Mouse (Mus musculus) liver, embryonic 16.5 days (tissue): ENCODE results near the gene Msantd2. TPM values are rescaled to one million over a fixed set of nuclear protein-coding genes. Genes with fewer than 3 reads are reported as not detected.

Source experiments
- ATAC-seq: fragments of 200-750 bp; cut with Nextera tagmentation; 2 replicates; pipeline ENCODE4 v1.8.0; 2017; ENCODE audit warnings: low read depth, mild to moderate bottlenecking, moderate number of reproducible peaks, moderate library complexity
- H3K27ac ChIP-seq: fragments of 300-500 bp; sonication (generic); 2 replicates; pipeline ENCODE4 v1.5.1; 2014; ENCODE audit warnings: mild to moderate bottlenecking, low read length
- H3K27me3 ChIP-seq: fragments of 300-500 bp; sonication (generic); 2 replicates; pipeline ENCODE4 v1.6.1; 2014; ENCODE audit warnings: low read depth, low read length, mixed read lengths; ENCODE audit not compliant: control insufficient read depth, insufficient read depth
- H3K36me3 ChIP-seq: fragments of 300-500 bp; sonication (generic); 2 replicates; pipeline ENCODE4 v1.6.1; 2014; ENCODE audit warnings: mild to moderate bottlenecking; ENCODE audit not compliant: control insufficient read depth, insufficient read depth
- H3K4me1 ChIP-seq: fragments of 300-500 bp; sonication (generic); 2 replicates; pipeline ENCODE4 v1.6.1; 2014; ENCODE audit warnings: low read depth, low read length, mixed read lengths; ENCODE audit not compliant: control insufficient read depth
- H3K4me2 ChIP-seq: fragments of 300-500 bp; sonication (generic); 2 replicates; pipeline ENCODE4 v1.6.1; 2014; ENCODE audit warnings: low read depth, low read length, mixed read lengths
- H3K4me3 ChIP-seq: fragments of 300-500 bp; sonication (generic); 2 replicates; pipeline ENCODE4 v1.5.1; 2014; ENCODE audit warnings: low read depth, mild to moderate bottlenecking, low read length
- H3K9ac ChIP-seq: fragments of 300-500 bp; sonication (generic); 2 replicates; pipeline ENCODE4 v1.6.1; 2014; ENCODE audit warnings: low read depth, low read length
- H3K9me3 ChIP-seq: fragments of 300-500 bp; sonication (generic); replicated peaks from 2 replicates; pipeline ENCODE4 v1.6.1; 2016; ENCODE audit warnings: low read length; ENCODE audit not compliant: control insufficient read depth
- WGBS: fragments of 180-500 bp; shearing (Covaris S2); extraction: QIAGEN DNeasy Blood & Tissue Kit; methylation state at CpG from one replicate; pipeline ENCODE4 v1.1.7; 2014; ENCODE audit not compliant: insufficient replicate concordance; 5-methylcytosine and 5-hydroxymethylcytosine counted together
- polyA plus RNA-seq: library from polyadenylated mRNA; unstranded; fragments of >200 nt; fragmentation: Nextera tagmentation; extraction: Ambion mirVana; gene quantifications from 2 replicates; pipeline ENCODE4 v1.2.1, GENCODE M21; 2015

Msantd2 gene
- polyA plus RNA-seq, 1 experiment from 2014 or later = 2.5 TPM

- Histone ChIP-seq H3K27ac (no peak overlapping the region), H3K9me3 (no peaks in the 10 kb centered on the region), H3K4me1 (peaks cover 17% of the 10 kb centered on the region), H3K4me2 (no peak overlapping the region), H3K9ac (no peak overlapping the region), H3K4me3 (no peak overlapping the region), H3K36me3 (no peaks in the 10 kb centered on the region), H3K27me3 (peaks cover 14% of the 10 kb centered on the region)
- 11% methylated on average over 1 of the region's 1 CpGs for WGBS
- ATAC-seq = peak; percentile 67
Observed at GRCm38 (mm10) chr9:37554279-37554678, 65.2 kb downstream of the Msantd2 start.

GRCm38 (mm10) chr9:37554838-37555748 lies 66.0 kb downstream of the Msantd2 start, which contains the start of gene Siae:
Siae (plus strand) TSS chr9:37555698.
- peaks cover 14% of the 10 kb centered on the region for H3K27me3 ChIP-seq
- H3K4me3 ChIP-seq = no peak within 1 kb of the TSS
- no peaks in the 10 kb centered on the region for H3K9me3 ChIP-seq
- no peak within 1 kb of the TSS for H3K9ac ChIP-seq
- ATAC-seq = no peak
- no peak within 1 kb of the TSS for H3K4me2 ChIP-seq
- no peak within 1 kb of the TSS for H3K27ac ChIP-seq
- peaks cover 17% of the 10 kb centered on the region for H3K4me1 ChIP-seq
- H3K36me3 ChIP-seq = no peaks in the 10 kb centered on the region
- WGBS = 34% methylated on average over 7 of the region's 7 CpGs

- no peak for ATAC-seq
- H3K4me2 ChIP-seq = no peak overlapping the region
- 45% methylated on average over 3 of the region's 3 CpGs for whole genome bisulfite sequencing
- no peaks in the 10 kb centered on the region for H3K36me3 ChIP-seq
- H3K9me3 ChIP-seq = no peaks in the 10 kb centered on the region
- H3K4me1 ChIP-seq = peaks cover 17% of the 10 kb centered on the region
- H3K27ac ChIP-seq = no peak overlapping the region
- H3K4me3 ChIP-seq = no peak overlapping the region
- H3K9ac ChIP-seq = no peak overlapping the region
- peaks cover 10% of the 10 kb centered on the region for H3K27me3 ChIP-seq
Observed at GRCm38 (mm10) chr9:37556366-37556765, 67.2 kb downstream of the Msantd2 start.

- no peak overlapping the region for H3K4me3 ChIP-seq
- WGBS = 84% methylated on average over 2 of the region's 2 CpGs
- H3K27ac ChIP-seq = no peak overlapping the region
- H3K9me3 ChIP-seq = no peaks in the 10 kb centered on the region
- no peak overlapping the region for H3K4me2 ChIP-seq
- no peak for ATAC-seq
- no peaks in the 10 kb centered on the region for H3K36me3 ChIP-seq
- no peaks in the 10 kb centered on the region for H3K27me3 ChIP-seq
- peaks cover 3% of the 10 kb centered on the region for H3K4me1 ChIP-seq
- H3K9ac ChIP-seq = no peak overlapping the region
Observed at GRCm38 (mm10) chr9:37560617-37561016, 71.5 kb downstream of the Msantd2 start.

GRCm38 (mm10) chr9:37563805-37564204 lies 74.7 kb downstream of the Msantd2 start:
- Histone ChIP-seq H3K36me3 (no peaks in the 10 kb centered on the region), H3K9me3 (no peaks in the 10 kb centered on the region), H3K27me3 (no peaks in the 10 kb centered on the region), H3K4me3 (no peak overlapping the region), H3K4me1 (peaks cover 21% of the 10 kb centered on the region), H3K4me2 (no peak overlapping the region), H3K27ac (no peak overlapping the region), H3K9ac (no peak overlapping the region)
- ATAC-seq = no peak
- WGBS = 6% methylated on average over 1 of the region's 1 CpGs

GRCm38 (mm10) chr9:37567019-37567418 lies 77.9 kb downstream of the Msantd2 start:
- Histone ChIP-seq H3K9me3 (no peaks in the 10 kb centered on the region), H3K4me2 (no peak overlapping the region), H3K9ac (no peak overlapping the region), H3K4me3 (no peak overlapping the region), H3K36me3 (no peaks in the 10 kb centered on the region), H3K4me1 (peaks cover 27% of the 10 kb centered on the region), H3K27me3 (no peaks in the 10 kb centered on the region), H3K27ac (no peak overlapping the region)
- 35% methylated on average over 2 of the region's 2 CpGs for WGBS
- ATAC-seq = 0 out of 2 replicates have a peak, but pooled peaks have one; percentile 9

- Histone ChIP-seq H3K27me3 (no peaks in the 10 kb centered on the region), H3K4me2 (peak overlapping the region; percentile 39), H3K4me3 (no peak overlapping the region), H3K9ac (no peak overlapping the region; the same call in 1 of the 2 replicates), H3K4me1 (peaks cover 30% of the 10 kb centered on the region), H3K9me3 (no peaks in the 10 kb centered on the region), H3K36me3 (no peaks in the 10 kb centered on the region), H3K27ac (no peak overlapping the region)
- WGBS = 21% methylated on average over 5 of the region's 5 CpGs
- peak; percentile 43; the same call in 1 of the 2 replicates for ATAC-seq
Observed at GRCm38 (mm10) chr9:37567454-37567853, 78.3 kb downstream of the Msantd2 start.

- Histone ChIP-seq H3K4me2 (peak overlapping the region; percentile 39), H3K27me3 (no peaks in the 10 kb centered on the region), H3K9me3 (no peaks in the 10 kb centered on the region), H3K4me1 (peaks cover 34% of the 10 kb centered on the region), H3K4me3 (0 out of 2 replicates have a peak overlapping the region, but pooled peaks have one; percentile 2), H3K9ac (peak overlapping the region; percentile 13; the same call in 1 of the 2 replicates), H3K36me3 (no peaks in the 10 kb centered on the region), H3K27ac (no peak overlapping the region)
- peak; percentile 35 for ATAC-seq
- WGBS = 8% methylated on average over 15 of the region's 15 CpGs
Observed at GRCm38 (mm10) chr9:37567892-37568604, 78.9 kb downstream of the Msantd2 start.
